Mouse (Mus musculus) small intestine, adult 2 months (tissue): Measurements from ENCODE around the gene Actn4.

ENCODE experiments used
- CTCF ChIP-seq: fragments of 200-500 bp; IDR thresholded peaks from 2 replicates; pipeline ENCODE4 v1.5.1; 2012; ENCODE audit warnings: low read depth, mild to moderate bottlenecking, control low read depth, inconsistent platforms, low read length, moderate library complexity, mixed read lengths; ENCODE audit not compliant: insufficient replicate concordance, insufficient read length; ENCODE audit errors: extremely low read depth
- POLR2A ChIP-seq: fragments of 200-500 bp; IDR thresholded peaks from 2 replicates; pipeline ENCODE4 v1.6.1; 2012; ENCODE audit warnings: low read depth, mild to moderate bottlenecking, control low read depth, inconsistent platforms, low read length, moderate library complexity

GRCm38 (mm10) chr7:28918540-28918939 lies 43.6 kb downstream of the Actn4 start:
- TF ChIP-seq CTCF (no peak), POLR2A (no peak)
